Mouse (Mus musculus) gonadal fat pad, adult 2 months (tissue): ENCODE results near the gene Zfp108. TPM values are rescaled to one million over a fixed set of nuclear protein-coding genes. Genes with fewer than 3 reads are reported as not detected.
"Not testable (repeated sequence)": the region's sequence is repeated elsewhere in the genome, so short reads cannot be mapped to it uniquely, and the experiment has no call there.

Experiments used
- DNase-seq: peaks from one replicate; pipeline ENCODE4 v3.0.0-alpha.2; 2012; ENCODE audit warnings: low read depth
- polyA plus RNA-seq: library from polyadenylated mRNA; depleted of rRNA; stranded (reverse); fragments of >200 nt; gene quantifications from 2 replicates; pipeline ENCODE4 v1.2.3, GENCODE M21; 2012; rRNA removed

The Zfp108 gene
- polyA plus RNA-seq: 1.8 and 1.9 TPM in 2 replicates

- DNase-seq: peak; percentile 56
These were observed at the start of gene Zfp108 for GRCm38 (mm10) chr7:24254633-24255474. Gene Zfp108, plus strand, starts transcription at chr7:24254794.

- peak; percentile 37 for DNase-seq
These were observed 46.9 kb upstream of the Zfp108 start for GRCm38 (mm10) chr7:24207488-24208261.

- no peak for DNase-seq
These were observed 46.2 kb upstream of the Zfp108 start for GRCm38 (mm10) chr7:24208282-24208886.

GRCm38 (mm10) chr7:24210296-24210695 is 44.3 kb upstream of the Zfp108 start:
- DNase-seq: no peak

GRCm38 (mm10) chr7:24211343-24211742 is 43.3 kb upstream of the Zfp108 start, which contains the start of gene Zfp111:
Gene Zfp111, minus strand, starts transcription at chr7:24211443.
- no peak for DNase-seq

GRCm38 (mm10) chr7:24237040-24237791 is 17.4 kb upstream of the Zfp108 start, which contains the start of gene Zfp109:
Gene Zfp109, minus strand, starts transcription at chr7:24237560.
- no peak for DNase-seq

GRCm38 (mm10) chr7:24253779-24254615 is 597 bp upstream of the Zfp108 start:
- DNase-seq: no peak

- no peak for DNase-seq
These were observed 4.9 kb downstream of the Zfp108 start for GRCm38 (mm10) chr7:24259306-24259999.

- DNase-seq: no peak
These were observed 5.4 kb downstream of the Zfp108 start for GRCm38 (mm10) chr7:24260000-24260312.

GRCm38 (mm10) chr7:24268176-24269155 is 13.9 kb downstream of the Zfp108 start:
- no peak for DNase-seq

- DNase-seq: no peak
These were observed 14.7 kb downstream of the Zfp108 start for GRCm38 (mm10) chr7:24269256-24269655.

- no peak for DNase-seq
These were observed 15.2 kb downstream of the Zfp108 start for GRCm38 (mm10) chr7:24269667-24270287.

GRCm38 (mm10) chr7:24270288-24270672 is 15.7 kb downstream of the Zfp108 start, which contains the start of gene Zfp93:
Gene Zfp93, plus strand, starts transcription at chr7:24270420.
- peak; percentile 38 for DNase-seq

GRCm38 (mm10) chr7:24271191-24271590 is 16.6 kb downstream of the Zfp108 start:
- DNase-seq: no peak

GRCm38 (mm10) chr7:24274456-24274855 is 19.9 kb downstream of the Zfp108 start:
- no peak for DNase-seq

GRCm38 (mm10) chr7:24278771-24279170 is 24.2 kb downstream of the Zfp108 start:
- DNase-seq: not testable (repeated sequence)

GRCm38 (mm10) chr7:24280031-24280857 is 25.6 kb downstream of the Zfp108 start:
- DNase-seq: no peak

- DNase-seq: no peak
These were observed 26.2 kb downstream of the Zfp108 start for GRCm38 (mm10) chr7:24280858-24281145.
